Mouse (Mus musculus) retina, embryonic 14.5 days (tissue): ENCODE data around the gene Mtap.

Source experiments
- DNase-seq: peaks from one replicate; pipeline ENCODE4 v3.0.0-alpha.2; 2015; ENCODE audit warnings: low spot score

Mtap gene

DNA sequence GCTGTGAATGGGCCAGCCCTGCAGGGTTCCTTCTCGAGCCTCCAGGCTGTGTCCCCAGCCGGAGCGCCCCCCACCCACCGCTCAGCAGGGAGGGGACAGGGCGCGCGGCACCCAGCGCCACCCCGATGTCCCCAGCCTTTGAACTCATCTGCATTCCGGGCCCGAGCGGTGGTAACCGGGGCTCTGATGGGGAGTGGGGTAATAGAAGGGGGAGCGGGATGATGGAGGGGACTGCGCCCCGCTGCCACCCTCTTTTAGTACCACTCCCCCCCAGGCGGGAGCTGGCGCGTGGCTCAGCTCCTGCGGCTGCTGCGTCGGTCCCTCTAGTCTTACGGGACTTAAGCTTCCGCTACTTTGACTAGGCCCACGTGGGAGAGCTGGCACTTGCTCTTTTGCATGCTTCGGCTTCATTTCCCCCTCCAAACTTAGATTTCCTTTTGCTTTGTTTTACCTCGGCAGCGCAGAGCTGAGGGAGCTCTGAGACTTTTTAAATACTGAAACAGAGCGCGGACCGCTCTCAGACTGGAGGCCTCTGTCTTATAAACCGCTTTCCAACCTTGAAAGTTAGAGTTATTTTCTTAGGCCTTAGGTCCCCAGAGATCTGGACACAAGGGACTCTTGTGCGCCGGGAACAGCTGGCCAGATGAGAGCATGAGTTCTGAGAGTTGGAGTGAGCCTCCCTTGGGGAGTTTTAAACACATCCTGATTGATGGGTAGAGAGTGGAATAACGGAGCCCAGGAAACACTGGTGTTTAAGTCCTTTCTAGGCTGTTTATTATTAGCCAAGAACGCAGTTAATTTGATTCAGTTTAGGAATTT, 829 bp downstream of the Mtap start:
- DNase-seq = peak; percentile 62

DNA sequence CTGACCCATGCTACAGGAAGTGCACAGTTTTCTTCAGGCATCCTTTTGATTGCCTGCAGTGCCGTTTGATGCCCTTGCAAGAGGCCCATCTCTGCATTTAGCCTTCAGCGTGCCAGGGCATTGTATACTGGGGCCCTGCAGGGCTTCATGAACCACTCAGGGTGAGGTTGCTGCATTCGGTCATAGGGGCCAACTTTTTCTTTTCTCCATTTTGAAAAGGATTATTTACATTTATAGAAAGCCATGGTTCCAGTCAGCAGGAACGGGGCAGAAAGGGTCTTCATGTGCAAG, 1.4 kb downstream of the Mtap start:
- DNase-seq = no peak

DNA sequence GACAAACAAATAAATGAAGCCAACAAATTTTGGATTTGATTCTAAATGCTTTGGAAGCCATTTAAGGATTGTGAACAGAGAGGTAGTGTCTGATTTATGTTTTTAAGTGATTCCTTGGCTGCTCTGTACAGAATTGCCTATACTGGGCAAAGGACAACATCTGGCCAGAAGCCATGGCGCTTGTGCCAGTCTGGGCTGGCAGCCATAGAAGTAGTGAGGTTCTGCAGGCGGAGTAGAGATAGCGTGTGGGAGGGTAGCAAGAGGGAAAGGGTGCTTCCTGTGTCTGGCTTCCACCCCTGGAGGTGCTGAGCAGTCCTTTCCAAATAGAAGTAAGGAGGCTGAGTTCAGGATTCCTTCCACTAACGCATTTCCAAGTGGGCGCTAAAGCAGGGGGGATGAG, 3.9 kb downstream of the Mtap start:
- DNase-seq = no peak

DNA sequence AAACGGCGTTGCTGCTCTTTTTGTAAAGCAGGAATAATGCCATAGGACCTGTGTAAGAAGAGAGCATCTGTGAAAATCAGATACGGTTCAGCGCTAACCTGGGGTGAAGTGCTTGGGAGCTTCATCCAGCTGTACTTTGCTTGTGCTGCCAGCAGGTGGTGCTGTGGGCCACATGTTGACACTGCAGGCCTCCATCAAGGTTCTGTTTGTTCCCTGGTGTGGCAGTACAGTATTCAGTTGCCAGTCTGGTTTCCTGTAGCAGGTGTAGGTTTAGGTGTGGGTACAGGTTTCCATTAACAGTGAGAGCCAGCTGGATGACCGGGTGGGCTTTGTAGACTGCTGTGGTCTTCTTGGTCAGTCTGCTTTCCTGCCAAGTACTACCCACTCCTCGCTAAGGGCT, 8.5 kb downstream of the Mtap start:
- DNase-seq = peak; percentile 83

DNA sequence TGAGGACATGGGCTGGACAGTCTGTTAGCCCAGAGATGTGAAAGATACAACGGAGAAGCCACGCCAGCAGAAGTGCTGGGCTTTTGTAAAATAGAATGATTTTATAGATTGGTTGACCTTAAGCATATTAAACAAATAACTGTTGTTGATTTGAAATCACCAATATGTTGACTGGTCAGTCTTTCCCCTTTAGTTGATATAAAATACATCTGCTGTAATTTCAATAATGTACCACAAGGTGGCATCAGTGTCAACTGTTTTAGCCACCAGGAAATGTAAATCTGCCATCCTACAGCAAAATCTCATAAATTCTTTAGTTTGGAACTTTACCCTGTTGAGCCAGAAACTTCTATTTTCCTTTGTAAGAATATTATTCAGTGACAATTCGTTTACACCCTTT, 9.4 kb downstream of the Mtap start:
- DNase-seq = peak; percentile 81

DNA sequence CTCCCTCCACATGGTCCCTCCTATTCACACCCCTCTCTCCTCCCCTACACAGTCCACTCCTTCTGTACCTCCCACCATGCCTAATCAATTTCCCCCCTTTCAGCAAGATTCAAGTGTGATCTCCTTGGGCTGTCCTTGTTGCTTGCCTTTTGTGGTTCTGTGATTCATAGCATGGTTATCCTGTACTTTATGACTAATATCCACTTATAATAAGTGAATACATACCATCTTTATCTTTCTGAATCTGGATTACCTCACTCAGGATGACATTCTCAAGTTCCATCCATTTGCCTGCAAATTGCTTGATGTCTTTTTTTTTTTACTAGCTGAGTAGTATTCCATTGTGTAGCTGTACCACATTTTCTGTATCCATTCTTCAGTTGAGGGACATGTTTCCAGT, 12.3 kb downstream of the Mtap start:
- DNase-seq = no peak

DNA sequence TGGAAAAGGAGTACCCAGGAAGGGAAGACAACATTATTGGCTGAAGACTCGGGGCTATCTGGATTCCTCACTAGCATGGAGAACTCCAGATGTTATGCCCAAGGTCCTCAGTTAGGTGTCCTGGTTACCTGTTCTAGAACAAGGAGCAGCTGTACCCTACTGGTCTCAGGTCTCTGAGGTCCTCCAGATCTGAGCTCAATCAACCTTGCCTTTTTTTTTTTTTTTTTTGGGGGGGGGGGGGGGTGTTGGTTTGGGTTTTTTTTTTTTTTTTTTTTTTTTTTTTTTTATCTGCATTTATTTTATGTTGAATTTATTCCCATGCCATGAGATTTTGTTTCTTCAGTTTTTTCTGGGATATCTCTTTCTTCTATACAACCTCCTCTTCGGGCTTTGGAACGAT, 24.5 kb downstream of the Mtap start:
- no peak for DNase-seq

DNA sequence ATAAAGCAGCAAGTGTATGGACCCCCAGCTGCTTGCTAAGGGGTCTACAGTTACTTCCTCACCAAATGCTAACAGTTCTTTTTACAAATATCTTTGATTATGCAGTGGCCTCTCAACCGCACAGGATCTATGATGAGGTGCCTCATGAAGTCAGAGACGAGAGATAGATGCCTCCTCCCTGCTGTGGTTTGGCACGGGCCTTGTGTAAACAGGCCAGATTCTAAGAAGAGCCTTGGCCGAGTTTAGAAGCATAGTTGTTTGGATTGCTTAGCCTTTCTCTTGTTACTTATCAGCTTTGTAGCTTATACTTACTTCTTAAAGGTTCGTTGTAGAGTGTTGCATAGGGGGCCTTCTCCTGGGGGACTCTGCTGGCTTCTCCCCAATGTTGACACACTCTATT, 25.6 kb downstream of the Mtap start:
- no peak for DNase-seq

DNA sequence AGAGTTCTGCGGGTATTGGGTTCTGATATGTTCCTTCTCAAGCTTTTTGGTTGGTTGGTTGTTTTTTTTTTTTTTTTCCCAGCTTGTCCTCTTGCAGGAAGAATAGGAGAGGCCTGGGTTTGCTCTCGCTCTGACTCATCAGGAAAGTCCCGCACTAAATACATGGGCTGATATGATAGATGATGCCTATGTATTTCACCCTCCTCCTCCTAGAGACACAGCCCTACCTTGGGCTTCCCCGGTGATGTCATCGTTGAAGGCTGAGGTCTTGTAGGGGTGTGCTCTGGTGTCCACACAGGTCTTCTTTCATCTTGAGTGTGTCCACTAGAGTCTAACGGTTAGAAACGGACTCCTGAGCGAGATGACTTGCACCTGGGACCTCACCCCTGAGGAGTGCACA, 26.7 kb downstream of the Mtap start:
- no peak for DNase-seq

DNA sequence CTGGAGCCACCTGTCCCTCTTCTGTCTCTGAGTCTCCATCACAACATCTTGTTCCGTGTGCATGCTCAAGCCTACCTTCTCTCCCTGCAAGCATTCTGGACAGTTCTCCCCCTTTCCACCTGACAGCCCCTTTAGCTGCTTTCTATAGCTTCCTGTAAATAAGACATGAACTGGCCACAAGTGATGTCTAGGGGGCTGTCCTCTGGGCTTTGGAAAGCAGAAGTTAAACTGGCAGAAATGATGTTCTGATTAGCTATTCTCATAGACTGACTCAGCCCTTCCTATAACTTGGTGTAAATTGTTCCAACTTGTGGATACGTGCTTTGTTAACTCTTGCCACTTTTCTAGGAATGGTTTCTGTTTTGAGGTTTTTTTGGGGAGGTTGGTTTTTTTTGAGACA, 27.8 kb downstream of the Mtap start:
- DNase-seq = no peak

DNA sequence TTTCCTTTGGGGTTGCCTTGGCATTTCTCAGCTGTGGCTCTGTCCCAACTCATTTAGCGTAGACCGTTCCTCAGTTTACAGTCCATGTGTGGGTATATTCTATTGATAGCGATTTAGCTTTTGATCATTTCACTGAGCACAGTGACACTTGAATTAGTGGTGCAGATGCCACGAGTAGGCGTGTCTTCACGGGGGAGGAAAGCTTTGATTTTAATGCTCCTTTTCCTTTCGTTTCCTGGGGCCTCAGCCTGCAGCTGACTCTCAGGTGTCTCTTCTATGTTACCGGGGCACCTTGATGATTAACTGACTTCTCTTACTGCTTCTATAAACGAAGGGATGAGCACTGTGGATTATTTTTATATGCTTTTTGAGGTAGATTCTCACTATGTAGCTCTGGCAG, 32.0 kb downstream of the Mtap start:
- DNase-seq = no peak

DNA sequence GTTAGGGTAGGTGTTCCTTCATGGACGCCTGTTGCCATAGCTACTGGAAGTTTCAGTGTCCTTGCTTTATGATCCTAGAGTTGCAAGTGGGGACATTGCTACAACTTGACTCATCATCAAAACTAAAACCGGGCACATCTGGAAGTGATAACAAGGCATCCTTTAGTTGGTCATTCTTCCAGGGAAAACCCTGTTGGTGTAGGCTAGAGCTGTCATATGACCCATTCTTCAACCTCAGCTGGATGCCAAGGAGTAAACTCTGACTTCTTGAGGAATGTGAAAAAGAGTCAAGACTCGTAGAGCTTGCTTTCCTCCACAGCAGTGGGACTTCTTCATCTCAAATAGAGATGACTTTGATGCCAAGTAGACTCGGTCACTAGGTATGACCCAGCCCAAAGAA, 32.8 kb downstream of the Mtap start:
- no peak for DNase-seq

DNA sequence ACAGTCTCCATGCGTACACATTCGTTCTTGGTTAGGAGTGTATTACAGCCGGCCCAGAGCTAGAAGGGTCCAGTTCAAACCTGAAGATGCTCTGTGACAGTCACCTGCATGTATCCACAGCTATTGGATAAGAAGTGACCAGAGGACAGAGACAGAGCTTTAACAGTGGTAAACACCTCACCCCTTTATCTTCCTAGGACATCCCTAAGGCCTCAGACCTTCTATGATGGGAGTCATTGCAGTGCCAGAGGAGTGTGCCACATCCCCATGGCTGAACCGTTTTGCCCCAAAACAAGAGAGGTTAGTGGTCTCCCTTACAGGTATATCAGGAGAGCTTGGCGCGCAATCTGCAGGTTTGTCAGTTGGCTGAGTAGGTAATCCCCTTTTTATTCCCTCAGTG, 34.0 kb downstream of the Mtap start:
- DNase-seq = no peak

DNA sequence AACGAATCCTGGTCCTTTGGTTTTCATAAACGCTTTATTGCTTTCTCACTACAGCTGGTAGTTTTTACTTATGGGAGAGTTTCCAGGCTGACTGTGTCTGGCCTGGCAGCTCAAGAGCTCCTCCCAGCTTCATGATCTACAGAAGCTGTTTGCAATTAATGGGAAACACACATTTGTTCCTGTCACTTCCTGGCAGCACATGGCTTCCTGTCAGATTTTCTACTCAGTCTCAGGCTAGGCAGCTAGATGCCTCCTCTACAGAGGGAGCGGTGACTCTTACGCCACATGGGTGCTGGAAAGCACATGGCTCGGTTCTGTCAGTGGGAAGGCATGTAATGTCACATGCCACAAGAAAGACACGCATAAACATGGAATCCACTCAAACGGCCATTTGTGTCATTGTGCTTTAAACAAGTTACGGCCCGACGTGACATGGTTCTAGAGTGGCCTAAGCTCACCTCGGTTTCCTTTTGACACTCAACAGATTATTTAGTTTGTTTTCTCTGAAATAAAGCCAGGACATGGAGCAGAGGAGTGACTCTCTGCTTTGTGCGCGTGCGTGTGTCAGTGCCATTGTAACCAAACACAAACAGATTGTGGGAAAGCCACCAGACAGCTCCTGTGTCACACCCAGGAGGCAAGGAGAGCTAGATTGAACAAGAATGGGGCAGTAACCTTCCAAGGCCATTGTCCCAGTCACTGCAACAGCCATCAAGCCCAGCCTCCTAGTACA, 36.1 kb downstream of the Mtap start:
- DNase-seq = no peak

DNA sequence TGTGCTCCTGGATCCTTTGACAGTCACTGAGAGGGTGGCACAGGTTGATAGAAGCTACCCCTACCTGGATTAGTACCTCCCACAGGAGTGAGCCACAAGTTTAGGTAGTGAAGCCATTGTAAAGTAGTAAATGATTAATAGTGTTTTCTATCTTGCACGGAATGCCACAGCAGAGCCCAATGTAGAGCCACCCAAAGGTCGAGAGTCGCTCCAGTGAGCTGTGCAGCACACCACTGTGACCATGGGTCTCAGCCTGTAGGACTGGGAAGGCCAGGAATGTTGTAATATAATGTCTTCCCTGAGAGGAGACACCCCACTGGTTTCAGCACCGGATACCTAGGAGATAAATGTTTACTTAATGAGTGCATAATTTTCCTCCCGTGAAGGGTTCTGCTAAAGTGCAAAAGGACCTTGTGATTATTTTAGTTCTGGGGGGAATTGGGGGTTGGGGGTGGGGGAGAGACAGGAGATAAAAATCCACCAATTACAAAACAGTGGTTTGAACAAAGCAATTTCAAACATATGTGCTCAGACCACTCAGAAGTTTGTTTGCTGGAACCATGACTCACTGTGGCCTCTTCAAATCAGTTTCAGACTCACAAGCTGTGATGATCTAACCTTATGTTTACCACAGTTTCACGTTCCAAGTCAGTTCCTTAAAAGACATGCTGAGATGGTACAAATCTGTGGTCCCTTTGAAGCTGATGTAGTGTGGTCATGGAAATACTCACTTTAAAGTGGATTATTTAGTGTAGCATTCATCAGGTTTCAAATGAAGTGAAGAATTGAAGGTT, 40.8 kb downstream of the Mtap start:
- no peak for DNase-seq

DNA sequence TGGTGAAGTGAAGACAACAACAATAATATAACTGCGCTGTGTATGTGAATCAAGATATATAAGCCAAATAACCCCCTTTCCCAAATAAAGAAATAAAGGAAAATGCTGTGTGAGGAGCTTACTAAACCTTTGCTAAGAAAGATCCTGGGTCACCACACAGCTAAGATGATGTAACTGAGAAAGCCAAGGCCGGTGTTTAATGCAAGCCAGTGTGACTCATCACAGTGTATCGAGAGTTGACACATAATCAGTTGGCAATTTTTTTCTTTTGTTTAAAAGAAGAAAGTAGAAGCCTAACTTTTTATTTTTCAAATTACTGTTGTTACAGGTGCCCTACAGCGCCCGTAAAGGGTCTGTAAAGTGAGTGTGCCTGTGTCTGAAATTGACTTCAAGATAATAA, 43.2 kb downstream of the Mtap start:
- DNase-seq = no peak

DNA sequence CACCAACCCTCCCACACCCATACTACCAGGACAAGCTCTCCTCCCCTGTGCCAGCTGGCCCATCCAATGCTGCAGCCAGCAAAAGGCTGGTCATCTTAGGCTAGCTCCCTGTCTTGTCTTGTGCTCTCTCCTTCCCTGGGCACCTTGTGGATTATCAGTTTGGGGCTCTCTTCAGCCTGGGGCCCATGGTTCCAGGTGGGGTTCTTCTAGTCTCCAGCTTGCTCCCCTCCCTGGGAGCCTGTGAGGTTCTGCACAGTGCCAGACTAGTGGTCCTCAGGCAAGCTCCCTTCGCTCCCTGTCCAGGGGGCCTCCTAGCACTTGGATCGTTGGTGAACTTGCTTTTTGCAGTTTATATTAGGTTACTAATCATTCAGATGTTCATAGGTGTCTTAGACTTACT, 44.7 kb downstream of the Mtap start:
- DNase-seq = no peak

DNA sequence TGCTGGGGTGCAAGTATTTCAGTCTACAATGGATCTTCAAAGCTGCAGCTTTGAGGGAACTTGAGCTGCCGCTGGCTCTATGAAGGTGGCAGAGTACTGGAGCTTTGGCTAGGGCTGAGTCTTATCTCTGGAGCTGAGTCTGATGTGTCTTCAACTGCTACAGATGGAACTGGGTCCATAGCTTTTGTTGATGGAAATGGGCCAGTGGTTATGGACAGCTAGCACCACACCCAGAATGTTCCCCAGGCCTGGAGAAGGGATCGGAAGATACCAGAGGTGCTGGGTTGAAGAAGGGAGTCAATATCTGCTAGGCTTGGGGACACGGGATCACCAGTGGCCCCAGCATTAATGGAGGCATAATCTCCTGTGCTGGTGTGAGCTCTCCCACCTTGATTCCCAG, 45.6 kb downstream of the Mtap start:
- DNase-seq = no peak

DNA sequence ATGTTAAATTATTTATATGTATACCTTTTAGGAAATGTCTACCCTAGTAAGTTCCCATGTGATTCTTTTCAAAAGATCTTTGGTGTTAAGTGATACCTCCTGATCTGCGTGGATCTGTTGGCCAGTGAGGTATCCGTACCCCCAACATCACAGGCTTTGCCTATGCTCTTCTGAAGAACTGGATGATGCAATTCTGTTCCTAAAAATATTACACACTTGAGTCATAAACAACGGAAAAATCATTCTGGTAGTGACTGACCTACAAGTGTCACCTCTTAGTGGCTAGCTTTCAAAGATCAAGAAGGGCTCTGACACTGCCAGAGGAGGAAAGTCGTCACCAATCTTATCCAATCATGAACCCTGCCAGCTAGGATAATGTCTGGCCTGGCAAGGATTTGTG, 58.6 kb downstream of the Mtap start:
- DNase-seq = no peak

DNA sequence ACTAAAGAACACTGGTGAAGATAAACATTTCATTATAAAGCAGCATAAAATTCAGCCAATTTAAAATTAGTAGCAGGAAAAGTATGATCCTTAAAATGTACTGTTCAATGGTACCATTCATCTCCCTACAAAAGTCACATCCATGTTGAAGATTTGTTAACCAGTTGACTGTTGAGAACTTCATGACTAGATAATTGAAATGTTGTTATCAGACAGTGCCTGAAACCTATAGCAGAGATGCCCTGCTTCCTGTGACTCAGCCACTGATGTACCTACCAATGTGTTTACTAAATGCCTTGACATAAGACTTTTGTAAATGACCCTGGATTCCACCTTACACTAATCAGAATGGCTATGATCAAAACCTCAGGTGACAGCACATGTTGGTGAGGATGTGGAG, 60.2 kb downstream of the Mtap start:
- DNase-seq = no peak

DNA sequence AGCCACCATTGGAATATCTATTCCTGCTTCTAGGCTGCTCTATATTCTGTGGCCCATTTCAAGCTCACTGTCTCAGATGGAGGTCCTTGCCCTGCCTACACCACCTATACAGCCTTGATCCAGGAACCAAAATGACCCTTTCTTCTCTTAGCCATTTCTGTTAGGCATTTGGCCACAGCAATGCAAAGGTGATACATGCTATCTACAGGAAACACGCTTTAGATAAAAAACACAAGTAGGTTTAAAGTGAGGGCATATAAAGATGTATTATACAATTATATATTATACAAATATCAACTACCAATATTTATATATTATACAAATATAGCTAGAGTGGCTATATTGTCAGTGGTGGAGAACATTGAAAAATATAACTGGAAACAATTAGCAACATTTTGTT, 63.9 kb downstream of the Mtap start:
- DNase-seq = no peak

DNA sequence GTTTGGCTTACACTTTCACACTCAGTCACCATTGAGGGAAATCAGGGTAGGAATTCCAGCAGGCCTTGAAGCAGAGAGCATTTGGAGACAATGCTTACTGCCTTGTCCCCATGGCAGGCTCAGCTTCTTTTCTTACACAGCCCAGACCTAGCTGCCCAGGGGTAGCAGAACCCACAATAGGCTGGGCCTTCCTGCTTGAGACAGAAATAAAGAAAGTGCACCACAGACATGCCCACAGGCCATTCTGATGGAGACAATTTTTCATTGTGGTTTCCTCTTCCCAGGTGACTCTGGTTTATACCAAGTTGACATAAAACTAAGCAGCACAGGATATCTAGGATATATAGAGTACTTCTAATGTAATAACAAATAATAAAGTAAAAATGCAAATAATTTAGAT, 72.4 kb downstream of the Mtap start:
- no peak for DNase-seq

DNA sequence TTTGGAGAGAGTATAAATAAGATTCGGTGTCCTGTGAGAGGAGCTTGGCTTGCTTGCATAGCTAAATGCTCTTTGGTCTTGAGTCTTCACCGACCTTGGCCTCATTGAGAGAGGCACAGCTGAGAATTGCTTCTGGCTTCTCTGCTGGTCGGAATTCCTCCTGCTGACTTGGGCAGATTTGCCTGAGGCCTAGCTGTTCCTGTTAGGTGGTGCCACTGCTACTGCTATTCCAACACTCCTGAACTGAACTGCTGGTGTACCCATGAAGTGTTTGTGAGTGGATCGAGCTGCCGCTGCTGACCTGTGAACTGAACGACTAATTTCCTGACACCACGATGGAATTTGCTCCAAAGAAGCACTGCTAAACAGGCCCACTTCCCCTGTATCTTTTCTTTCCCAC, 73.4 kb downstream of the Mtap start:
- DNase-seq = no peak
